Comparison of ENCODE assay signal across 10 mouse cellular contexts in genomic region chr19:50374751-50375150, GRCm38 (mm10).
DNase-seq lines count a peak whose midpoint lies in the region; ATAC-seq lines count a peak whose summit lies in the region.
"Had no signal": no experiment of that assay in that cellular context is flagged by ENCODE, and none has a peak within 500 bp of the region (broad histone marks: within the 10 kb centered on the region; RNA-seq: fewer than 3 reads in every experiment).

No protein-coding gene starts in this region.

- H3K27me3 ChIP-seq in hindbrain, embryonic 14.5 days (ENCODE audit: control insufficient read depth, insufficient read depth, low read length), result no peaks in the 10 kb centered on the region
- no peaks in the 10 kb centered on the region for H3K27me3 ChIP-seq in hindbrain, embryonic 12.5 days
- no peaks in the 10 kb centered on the region for H3K27me3 ChIP-seq in hindbrain, embryonic 16.5 days (replicated peaks; ENCODE audit: control insufficient read depth, insufficient read depth, low read length)
- H3K27me3 ChIP-seq: embryonic facial prominence, embryonic 12.5 days; liver, embryonic 13.5 days had no signal

- H3K9ac ChIP-seq in hindbrain, embryonic 14.5 days, result no peak overlapping the region
- no peak overlapping the region for H3K9ac ChIP-seq in hindbrain, embryonic 12.5 days
- H3K9ac ChIP-seq in hindbrain, embryonic 16.5 days (ENCODE audit: low read depth, low read length), result no peak overlapping the region
- H3K9ac ChIP-seq: embryonic facial prominence, embryonic 12.5 days; liver, embryonic 13.5 days had no signal

- no peak overlapping the region for H3K27ac ChIP-seq in hindbrain, embryonic 14.5 days
- no peak overlapping the region for H3K27ac ChIP-seq in hindbrain, embryonic 12.5 days
- no peak overlapping the region for H3K27ac ChIP-seq in hindbrain, embryonic 16.5 days (ENCODE audit: low read depth, low read length)
- H3K27ac ChIP-seq: embryonic facial prominence, embryonic 12.5 days; liver, embryonic 13.5 days had no signal

- peaks cover 5% of the 10 kb centered on the region for H3K4me1 ChIP-seq in hindbrain, embryonic 14.5 days (replicated peaks; ENCODE audit: control insufficient read depth, insufficient read depth, low read length)
- no peaks in the 10 kb centered on the region for H3K4me1 ChIP-seq in hindbrain, embryonic 12.5 days
- no peaks in the 10 kb centered on the region for H3K4me1 ChIP-seq in hindbrain, embryonic 16.5 days (ENCODE audit: control insufficient read depth, insufficient read depth, low read depth, low read length)
- H3K4me1 ChIP-seq: embryonic facial prominence, embryonic 12.5 days; liver, embryonic 13.5 days had no signal

- ATAC-seq in hindbrain, embryonic 14.5 days (ENCODE audit: low FRiP score), result no peak
- no peak for ATAC-seq in hindbrain, embryonic 12.5 days (ENCODE audit: low FRiP score)
- ATAC-seq in hindbrain, embryonic 16.5 days, result no peak

- no peak overlapping the region for H3K4me3 ChIP-seq in hindbrain, embryonic 14.5 days (replicated peaks; ENCODE audit: low read length)
- no peak overlapping the region for H3K4me3 ChIP-seq in hindbrain, embryonic 12.5 days
- H3K4me3 ChIP-seq in hindbrain, embryonic 16.5 days (ENCODE audit: low read length), result no peak overlapping the region
- H3K4me3 ChIP-seq: embryonic facial prominence, embryonic 12.5 days; liver, embryonic 13.5 days had no signal

- peak overlapping the region; percentile 29; the same call in 1 of the 2 replicates for H3K4me2 ChIP-seq in hindbrain, embryonic 14.5 days (replicated peaks)
- H3K4me2 ChIP-seq in hindbrain, embryonic 12.5 days (replicated peaks), result no peak overlapping the region
- H3K4me2 ChIP-seq in hindbrain, embryonic 16.5 days (ENCODE audit: low read length), result peak overlapping the region; percentile 39; the same call in 1 of the 2 replicates
- H3K4me2 ChIP-seq: embryonic facial prominence, embryonic 12.5 days; liver, embryonic 13.5 days had no signal

- H3K9me3 ChIP-seq in hindbrain, embryonic 14.5 days (ENCODE audit: control insufficient read depth, low read length), result no peaks in the 10 kb centered on the region
- H3K9me3 ChIP-seq in hindbrain, embryonic 12.5 days (replicated peaks), result no peaks in the 10 kb centered on the region
- no peaks in the 10 kb centered on the region for H3K9me3 ChIP-seq in hindbrain, embryonic 16.5 days (ENCODE audit: control insufficient read depth, low read length)
- H3K9me3 ChIP-seq: embryonic facial prominence, embryonic 12.5 days; liver, embryonic 13.5 days had no signal

- H3K36me3 ChIP-seq in hindbrain, embryonic 14.5 days (replicated peaks; ENCODE audit: control insufficient read depth, insufficient read depth), result no peaks in the 10 kb centered on the region
- no peaks in the 10 kb centered on the region for H3K36me3 ChIP-seq in hindbrain, embryonic 12.5 days
- H3K36me3 ChIP-seq in hindbrain, embryonic 16.5 days (ENCODE audit: control insufficient read depth, insufficient read depth, low read length), result no peaks in the 10 kb centered on the region
- H3K36me3 ChIP-seq: embryonic facial prominence, embryonic 12.5 days; liver, embryonic 13.5 days had no signal

- 43% methylated on average over 10 of the region's 10 CpGs for WGBS in hindbrain, embryonic 14.5 days
- 67% methylated on average over 10 of the region's 10 CpGs for WGBS in hindbrain, embryonic 12.5 days
- 27% methylated on average over 10 of the region's 10 CpGs for WGBS in hindbrain, embryonic 16.5 days

- no peak for DNase-seq in hindbrain, embryonic 14.5 days (ENCODE audit: low spot score)
- peak; percentile 52 for DNase-seq in testis, postnatal 10 days (ENCODE audit: low spot score)
- DNase-seq in testis, postnatal 14 days (ENCODE audit: low spot score), result no peak
- peak; percentile 4 to 18 for DNase-seq in right cerebral cortex, postnatal 36 days (ENCODE audit: low spot score in 2 of 2)
- no peak for DNase-seq in thymus, postnatal 0 days (ENCODE audit: low spot score)
- DNase-seq in thymus, postnatal 10 days (ENCODE audit: low spot score in 2 of 2), result no peak
- DNase-seq: liver, embryonic 13.5 days had no signal

Comparison
In these comparisons a context has a peak if more than half of its experiments do, and no peak if none do; other contexts are left out.
1. DNase-seq: peak in testis, postnatal 10 days (single experiment) and right cerebral cortex, postnatal 36 days (2 of 2); none in hindbrain, embryonic 14.5 days (single experiment), testis, postnatal 14 days (single experiment), thymus, postnatal 0 days (single experiment) and thymus, postnatal 10 days (0 of 2).